Mouse (Mus musculus) natural killer cell, adult 2 months (primary cell): ENCODE measurements around the gene Gtf2b.

Experiments used
- DNase-seq, 2 experiments: peaks; one replicate each; pipeline ENCODE4 v3.0.0; 2022; ENCODE audit warnings: low spot score in 2 of 2

Gtf2b gene

GRCm38 (mm10) chr3:142817506-142817905 is 52.7 kb downstream of the Gtf2b start:
- no peak for DNase-seq

GRCm38 (mm10) chr3:142823606-142824005 is 58.8 kb downstream of the Gtf2b start:
- no peak for DNase-seq

GRCm38 (mm10) chr3:142826449-142827146 is 61.8 kb downstream of the Gtf2b start:
- DNase-seq, result no peak

GRCm38 (mm10) chr3:142832910-142833309 is 68.1 kb downstream of the Gtf2b start:
- DNase-seq, result no peak
